Mouse (Mus musculus) liver, embryonic 14.5 days (tissue): ENCODE measurements around the gene Xirp2. TPM values are rescaled to one million over a fixed set of nuclear protein-coding genes. Genes with fewer than 3 reads are reported as not detected.

Experiments
- ATAC-seq: fragments of 200-750 bp; cut with Nextera tagmentation; 2 replicates; pipeline ENCODE4 v1.8.0; 2017; ENCODE audit warnings: moderate number of reproducible peaks, mild to moderate bottlenecking, moderate library complexity; ENCODE audit not compliant: insufficient read depth
- DNase-seq, 3 experiments: peaks; one replicate each; pipeline ENCODE4 v3.0.0-alpha.2; 2012 to 2013; ENCODE audit warnings: low read depth in 3 of 3, low spot score in 3 of 3
- H3K27ac ChIP-seq: fragments of 300-500 bp; sonication (generic); 2 replicates; pipeline ENCODE4 v1.5.1; 2014; ENCODE audit warnings: moderate library complexity, mild to moderate bottlenecking, control low read depth, inconsistent platforms
- H3K27me3 ChIP-seq: fragments of 300-500 bp; sonication (generic); 2 replicates; pipeline ENCODE4 v1.6.1; 2014; ENCODE audit warnings: mild to moderate bottlenecking, low read length, moderate library complexity; ENCODE audit not compliant: control insufficient read depth, insufficient read depth
- H3K36me3 ChIP-seq: fragments of 300-500 bp; sonication (generic); replicated peaks from 2 replicates; pipeline ENCODE4 v1.6.1; 2014; ENCODE audit warnings: low read depth; ENCODE audit not compliant: control insufficient read depth, insufficient read depth
- H3K4me1 ChIP-seq, 2 experiments: fragments of 200-500 bp in 1 of 2; fragments of 300-500 bp in 1 of 2; sonication (generic) in 1 of 2; replicated peaks; 2 replicates each; pipeline ENCODE4 v1.6.1; 2012 to 2014; ENCODE audit warnings: antibody characterized with exemption in 1 of 2, inconsistent platforms in 1 of 2, low read length in 1 of 2; ENCODE audit not compliant: control insufficient read depth in 2 of 2, insufficient read depth in 2 of 2
- H3K4me2 ChIP-seq: fragments of 300-500 bp; sonication (generic); 2 replicates; pipeline ENCODE4 v1.6.1; 2014; ENCODE audit warnings: low read depth, mild to moderate bottlenecking, control low read depth, moderate library complexity
- H3K4me3 ChIP-seq, 2 experiments: fragments of 200-500 bp in 1 of 2; fragments of 300-500 bp in 1 of 2; sonication (generic) in 1 of 2; 2 replicates each; pipeline ENCODE4 v1.5.1; 2012 to 2014; ENCODE audit warnings: low read depth in 2 of 2, low read length in 2 of 2, mild to moderate bottlenecking in 2 of 2, control low read depth in 1 of 2, inconsistent platforms in 1 of 2, moderate library complexity in 1 of 2; ENCODE audit not compliant: insufficient read depth in 1 of 2
- H3K9ac ChIP-seq: fragments of 300-500 bp; sonication (generic); replicated peaks from 2 replicates; pipeline ENCODE4 v1.6.1; 2014; ENCODE audit warnings: mild to moderate bottlenecking, control low read depth, moderate library complexity
- H3K9me3 ChIP-seq: fragments of 300-500 bp; sonication (generic); 2 replicates; pipeline ENCODE4 v1.6.1; 2016; ENCODE audit warnings: low read length, mixed read lengths; ENCODE audit not compliant: control insufficient read depth
- CTCF ChIP-seq: IDR thresholded peaks from 2 replicates; pipeline ENCODE4 v1.5.1; 2016; ENCODE audit warnings: antibody characterized with exemption, low read depth, control low read depth
- EP300 ChIP-seq: IDR thresholded peaks from 2 replicates; pipeline ENCODE4 v1.6.1; 2016; ENCODE audit warnings: antibody characterized with exemption, low read depth
- WGBS: fragments of 180-500 bp; shearing (Covaris S2); extraction: QIAGEN DNeasy Blood & Tissue Kit; methylation state at CpG from one replicate; pipeline ENCODE4 v1.1.7; 2014; ENCODE audit not compliant: insufficient replicate concordance; 5-methylcytosine and 5-hydroxymethylcytosine counted together
- polyA plus RNA-seq, 2 experiments: library from polyadenylated mRNA; depleted of rRNA in 1 of 2; stranded (reverse) in 1 of 2; unstranded in 1 of 2; fragments of >200 nt; fragmentation: Nextera tagmentation in 1 of 2; extraction: Ambion mirVana in 1 of 2; gene quantifications; 2 replicates each; pipeline versions ENCODE4 v1.2.1 to v1.2.3; 2012 to 2014

The Xirp2 gene
- polyA plus RNA-seq, 2 experiments, result not detected

DNA sequence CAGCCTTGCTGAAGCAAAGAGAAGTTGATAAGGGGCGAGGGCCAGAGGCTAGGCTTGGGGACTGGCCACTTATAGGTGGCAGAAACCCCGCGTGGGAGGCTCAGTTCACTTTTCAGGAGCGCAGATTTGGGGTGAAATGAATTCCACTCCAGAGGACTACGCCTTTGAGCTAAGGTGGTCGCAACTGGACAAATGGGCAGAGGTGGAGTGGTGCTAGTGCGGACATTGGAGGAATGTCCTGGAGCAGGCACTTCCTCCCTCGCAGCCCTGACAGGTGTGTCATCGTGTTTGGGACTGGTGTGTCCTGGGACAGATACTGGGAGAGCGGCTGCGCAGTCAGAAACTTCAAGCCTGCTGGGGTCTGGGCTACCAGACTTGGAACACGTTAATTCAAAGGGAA is 120.8 kb downstream of the Xirp2 start:
- TF ChIP-seq EP300, result no peak
- no peak for TF ChIP-seq CTCF
- Histone ChIP-seq H3K27me3 (peaks cover 28% of the 10 kb centered on the region), H3K4me3 (no peak overlapping the region), H3K9me3 (no peaks in the 10 kb centered on the region), H3K4me2 (peak overlapping the region; percentile 48; the same call in 1 of the 2 replicates), H3K27ac (no peak overlapping the region), H3K4me1 (no peaks in the 10 kb centered on the region), H3K9ac (no peak overlapping the region), H3K36me3 (no peaks in the 10 kb centered on the region)
- WGBS, result 5% methylated on average over 12 of the region's 12 CpGs
- DNase-seq, result no peak
- no peak for ATAC-seq

DNA sequence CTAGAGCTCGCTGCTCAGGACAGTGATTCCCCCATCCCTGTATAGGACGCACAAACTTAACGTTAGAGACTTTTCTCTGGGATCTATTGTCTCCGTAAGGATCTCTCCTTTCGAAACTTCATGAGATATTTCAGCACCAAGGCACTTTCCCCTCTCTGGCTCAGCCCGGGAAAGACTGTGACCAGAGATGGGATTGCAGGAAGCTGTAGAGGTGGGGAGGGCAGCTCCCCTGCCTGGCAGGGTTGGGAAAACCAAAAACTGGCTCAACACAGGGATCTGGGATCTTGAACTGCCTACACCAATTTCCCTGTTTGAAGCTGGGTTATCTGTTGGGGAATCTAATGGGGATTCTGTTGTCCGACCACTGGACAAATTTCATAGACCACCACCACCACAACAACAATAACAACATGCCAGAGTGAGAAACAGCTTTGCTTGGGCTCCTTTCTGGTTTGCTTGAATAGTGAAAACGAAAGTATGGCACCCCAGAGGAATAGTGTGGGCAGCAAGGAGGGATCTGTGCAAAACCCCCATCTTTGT is 121.4 kb downstream of the Xirp2 start:
- no peaks in the 10 kb centered on the region for H3K36me3 ChIP-seq
- no peaks in the 10 kb centered on the region for H3K4me1 ChIP-seq
- no peaks in the 10 kb centered on the region for H3K9me3 ChIP-seq
- no peak overlapping the region for H3K4me2 ChIP-seq
- peaks cover 28% of the 10 kb centered on the region for H3K27me3 ChIP-seq
- DNase-seq (no peak), ATAC-seq (no peak)
- TF ChIP-seq CTCF (no peak), EP300 (no peak)
- no peak overlapping the region for H3K27ac ChIP-seq
- H3K9ac ChIP-seq, result no peak overlapping the region
- no peak overlapping the region for H3K4me3 ChIP-seq
- 11% methylated on average over 8 of the region's 8 CpGs for WGBS

Other genes starting within 250 kb of the Xirp2 start
- not detected in 2 replicates for gene Gm21830, start 32.3 kb upstream of the Xirp2 start, polyA plus RNA-seq (2012; rRNA removed)
- gene Gm21830, start 32.3 kb upstream of the Xirp2 start, polyA plus RNA-seq (2014; fragmentation: Nextera tagmentation; extraction: Ambion mirVana), result not detected in 2 replicates
- gene Gm26727, start 12.8 kb upstream of the Xirp2 start, polyA plus RNA-seq (2012; rRNA removed), result not detected in 2 replicates
- not detected in 2 replicates for gene Gm26727, start 12.8 kb upstream of the Xirp2 start, polyA plus RNA-seq (2014; fragmentation: Nextera tagmentation; extraction: Ambion mirVana)
- 0.03 and 0.06 TPM in 2 replicates for gene B3galt1, start 119.9 kb downstream of the Xirp2 start, polyA plus RNA-seq (2012; rRNA removed)
- gene B3galt1, start 119.9 kb downstream of the Xirp2 start, polyA plus RNA-seq (2014; fragmentation: Nextera tagmentation; extraction: Ambion mirVana), result 0.16 and 0.23 TPM in 2 replicates